Mouse (Mus musculus): ENCODE data around the gene Ung. TPM values are rescaled to one million over a fixed set of nuclear protein-coding genes. Genes with fewer than 3 reads are reported as not detected.

Gene Ung
- polyA plus RNA-seq, 1 experiment from 2014 or later: 20.4 TPM

DNA sequence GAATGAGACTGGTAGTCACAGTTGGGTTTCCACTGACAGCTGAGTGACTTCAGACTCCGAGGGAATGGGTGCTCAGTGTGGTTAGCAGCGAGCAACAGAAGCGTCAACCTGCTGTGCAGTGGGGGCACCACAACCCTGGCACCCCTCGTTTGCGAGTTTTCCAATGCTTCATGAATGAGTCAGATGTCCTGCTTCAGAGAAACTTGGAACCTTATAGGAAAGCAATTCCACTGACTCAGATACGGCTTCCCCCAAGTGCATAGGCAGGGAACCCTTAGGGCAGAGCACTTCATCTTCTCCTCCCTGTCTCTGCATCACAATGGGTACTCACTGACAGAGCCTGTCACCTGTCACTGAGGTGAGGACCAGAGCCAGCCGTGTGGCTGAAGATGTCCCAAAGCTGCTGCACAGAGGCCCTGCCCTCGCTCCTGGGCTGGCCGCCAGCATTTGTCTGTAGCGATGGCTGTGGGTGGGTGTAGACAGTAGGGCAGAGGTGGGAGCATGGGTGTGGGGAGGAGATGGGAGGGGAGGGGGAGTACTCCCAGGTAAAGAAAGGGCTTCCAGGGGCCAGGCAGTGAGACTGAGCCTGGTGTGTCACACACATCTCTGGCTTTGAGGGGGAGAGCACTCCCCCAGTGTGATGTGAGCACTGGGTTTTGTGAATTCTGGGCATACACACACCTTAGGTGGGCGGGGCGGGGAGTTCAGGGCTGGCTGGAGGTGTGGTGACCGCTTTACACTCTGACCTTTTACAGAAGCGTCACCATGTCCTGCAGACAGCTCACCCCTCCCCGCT is 7.5 kb downstream of the Ung start:
- ATAC-seq (ENCODE audit: low read depth) (no peak), DNase-seq (ENCODE audit: low spot score) (no peak)
- no peaks in the 10 kb centered on the region for H3K9me3 ChIP-seq (ENCODE audit: control insufficient read depth, low read length)
- no peak overlapping the region for H3K27ac ChIP-seq (replicated peaks; ENCODE audit: low read depth, low read length)
- no peak overlapping the region for H3K9ac ChIP-seq (ENCODE audit: low read depth, low read length)
- H3K4me2 ChIP-seq (ENCODE audit: low read depth, low read length): no peak overlapping the region
- WGBS: 93% methylated on average over 15 of the region's 15 CpGs
- no peaks in the 10 kb centered on the region for H3K4me1 ChIP-seq (ENCODE audit: control insufficient read depth, insufficient read depth, low read length)
- H3K4me3 ChIP-seq (ENCODE audit: low read depth, low read length): no peak overlapping the region
- H3K36me3 ChIP-seq (ENCODE audit: control insufficient read depth, insufficient read depth, low read length): peaks cover 20% of the 10 kb centered on the region; the same call in 1 of the 2 replicates
- no peaks in the 10 kb centered on the region for H3K27me3 ChIP-seq (replicated peaks; ENCODE audit: control insufficient read depth, insufficient read depth, low read length)

DNA sequence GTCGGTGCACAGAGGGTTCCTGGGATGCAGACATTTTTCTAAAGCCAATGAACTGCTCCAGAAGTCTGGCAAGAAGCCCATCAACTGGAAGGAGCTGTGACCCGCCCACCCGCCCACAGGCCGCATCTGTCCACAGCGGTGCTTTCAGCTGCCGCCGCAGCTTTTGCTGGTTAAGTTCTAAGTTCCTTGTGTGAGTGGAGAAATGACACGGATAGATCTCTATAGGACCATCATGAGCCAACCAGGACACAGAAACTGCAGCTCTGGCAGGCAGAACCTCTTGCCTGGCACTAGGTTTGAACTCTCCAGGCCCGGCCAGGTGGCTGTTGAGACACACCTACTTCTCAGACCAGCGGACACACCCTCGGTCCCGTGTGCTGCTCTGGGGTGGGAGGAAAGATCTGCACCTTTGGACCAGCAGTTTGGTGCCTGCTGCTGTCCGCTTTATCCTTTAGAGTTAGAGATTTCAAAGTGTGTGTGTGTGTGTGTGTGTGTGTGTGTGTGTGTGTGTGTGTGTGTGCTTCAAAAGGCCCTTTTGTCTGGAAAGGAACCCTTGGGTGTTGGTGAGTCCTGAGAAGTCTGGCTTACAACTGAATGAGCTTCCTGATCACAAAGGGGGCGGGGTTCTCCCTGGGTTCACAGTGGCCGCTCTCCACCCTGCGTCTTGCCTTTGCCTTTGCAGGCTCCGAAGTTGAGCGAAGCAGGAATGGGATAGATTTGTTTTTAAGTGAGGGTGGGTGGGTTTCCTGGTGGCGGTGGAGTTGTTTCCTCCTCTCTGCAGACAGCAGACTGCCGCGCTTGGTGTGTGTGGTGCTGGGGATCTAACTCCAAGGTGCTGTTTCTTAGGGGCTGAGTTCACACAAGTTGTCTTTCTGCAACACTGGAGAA is 8.3 kb downstream of the Ung start:
- Histone ChIP-seq H3K9me3 (ENCODE audit: control insufficient read depth, low read length) (no peaks in the 10 kb centered on the region), H3K36me3 (ENCODE audit: control insufficient read depth, insufficient read depth, low read length) (peaks cover 19% of the 10 kb centered on the region; the same call in 1 of the 2 replicates), H3K9ac (ENCODE audit: low read depth, low read length) (no peak overlapping the region), H3K4me2 (ENCODE audit: low read depth, low read length) (no peak overlapping the region), H3K27me3 (replicated peaks; ENCODE audit: control insufficient read depth, insufficient read depth, low read length) (no peaks in the 10 kb centered on the region), H3K27ac (replicated peaks; ENCODE audit: low read depth, low read length) (peak overlapping the region; percentile 33; the same call in 1 of the 2 replicates), H3K4me3 (ENCODE audit: low read depth, low read length) (no peak overlapping the region), H3K4me1 (ENCODE audit: control insufficient read depth, insufficient read depth, low read length) (no peaks in the 10 kb centered on the region)
- DNase-seq (ENCODE audit: low spot score) (peak; percentile 45), ATAC-seq (ENCODE audit: low read depth) (no peak)
- 73% methylated on average over 21 of the region's 21 CpGs for WGBS

DNA sequence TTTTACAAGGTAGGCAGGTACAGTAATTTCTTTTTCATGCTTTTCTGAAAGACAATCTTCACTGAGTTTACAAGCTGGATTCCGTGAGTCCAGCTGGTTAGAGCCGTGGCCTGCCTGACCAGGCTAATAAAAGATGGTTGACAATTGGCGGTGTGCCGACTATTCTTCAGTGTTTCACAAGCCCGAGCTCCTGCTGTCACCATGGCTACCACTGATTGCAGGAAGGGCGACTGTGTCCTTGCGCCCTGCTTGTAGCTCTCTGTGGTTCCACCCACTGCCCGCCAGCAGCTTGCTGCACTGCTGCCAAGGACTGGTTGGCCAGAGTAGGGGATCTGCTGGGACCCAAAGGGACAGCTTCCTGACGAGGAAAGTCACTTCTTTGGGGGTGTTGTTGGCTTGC is 9.0 kb downstream of the Ung start:
- Histone ChIP-seq H3K9ac (ENCODE audit: low read depth, low read length) (no peak overlapping the region), H3K9me3 (ENCODE audit: control insufficient read depth, low read length) (no peaks in the 10 kb centered on the region), H3K27ac (replicated peaks; ENCODE audit: low read depth, low read length) (no peak overlapping the region; the same call in 1 of the 2 replicates), H3K4me3 (ENCODE audit: low read depth, low read length) (no peak overlapping the region), H3K36me3 (ENCODE audit: control insufficient read depth, insufficient read depth, low read length) (peaks cover 13% of the 10 kb centered on the region; the same call in 1 of the 2 replicates), H3K4me2 (ENCODE audit: low read depth, low read length) (no peak overlapping the region), H3K27me3 (replicated peaks; ENCODE audit: control insufficient read depth, insufficient read depth, low read length) (no peaks in the 10 kb centered on the region), H3K4me1 (ENCODE audit: control insufficient read depth, insufficient read depth, low read length) (no peaks in the 10 kb centered on the region)
- ATAC-seq (ENCODE audit: low read depth) (peak; percentile 16; the same call in 1 of the 2 replicates), DNase-seq (ENCODE audit: low spot score) (peak; percentile 79)
- WGBS: 65% methylated on average over 9 of the region's 9 CpGs

DNA sequence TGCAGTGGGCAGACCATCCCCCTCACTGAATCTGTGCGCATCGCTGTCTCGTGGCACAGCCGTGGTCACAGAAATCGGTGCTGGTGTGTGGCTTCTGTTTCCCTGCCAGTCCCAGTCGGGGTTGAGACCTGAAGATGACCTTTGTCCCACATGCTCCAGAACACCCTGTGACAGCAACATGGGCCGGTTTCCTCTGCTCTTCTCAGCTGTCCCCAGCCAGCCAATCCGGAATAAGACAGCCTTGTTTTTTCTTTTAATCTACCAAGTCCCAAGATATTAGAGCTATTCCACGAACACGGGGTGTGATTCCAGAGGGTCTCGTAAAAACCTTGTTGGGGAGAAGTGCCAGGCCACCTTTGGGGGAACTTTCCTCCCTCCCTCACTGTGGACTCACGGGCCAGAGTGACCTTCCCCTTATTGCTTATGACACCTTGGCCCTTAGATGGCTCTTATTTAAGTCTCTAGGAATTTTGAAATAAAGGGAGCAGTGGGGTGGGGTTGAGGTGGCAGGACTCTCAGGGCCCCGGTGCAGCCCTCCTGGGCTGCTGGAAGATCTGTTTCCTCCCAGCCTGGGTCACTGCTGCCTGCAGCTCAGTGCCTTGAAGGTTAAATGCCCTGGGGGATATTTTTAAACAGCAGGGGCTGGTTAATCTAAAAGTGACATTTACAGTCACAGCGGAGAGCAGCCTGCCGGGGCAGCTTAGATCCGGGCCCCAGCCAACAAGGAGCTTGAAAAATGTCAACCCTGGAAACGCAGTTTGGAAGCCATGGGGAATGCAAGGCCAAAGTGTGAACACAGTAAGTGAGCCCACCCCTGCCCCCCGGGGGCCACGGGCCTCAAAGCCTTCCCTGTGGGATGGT is 16.1 kb downstream of the Ung start, which contains the start of gene Acacb:
Acacb (plus strand) TSS at position 508 of the 861 bp plus-strand sequence.
- ATAC-seq (ENCODE audit: low read depth) (no peak), DNase-seq (ENCODE audit: low spot score) (no peak)
- Histone ChIP-seq H3K4me1 (ENCODE audit: control insufficient read depth, insufficient read depth, low read length) (no peaks in the 10 kb centered on the region), H3K4me2 (ENCODE audit: low read depth, low read length) (no peak within 1 kb of the TSS), H3K4me3 (ENCODE audit: low read depth, low read length) (no peak within 1 kb of the TSS), H3K9ac (ENCODE audit: low read depth, low read length) (no peak within 1 kb of the TSS), H3K9me3 (ENCODE audit: control insufficient read depth, low read length) (no peaks in the 10 kb centered on the region), H3K27me3 (replicated peaks; ENCODE audit: control insufficient read depth, insufficient read depth, low read length) (no peaks in the 10 kb centered on the region), H3K36me3 (ENCODE audit: control insufficient read depth, insufficient read depth, low read length) (no peaks in the 10 kb centered on the region), H3K27ac (replicated peaks; ENCODE audit: low read depth, low read length) (no peak within 1 kb of the TSS)
- 32% methylated on average over 19 of the region's 19 CpGs for WGBS

DNA sequence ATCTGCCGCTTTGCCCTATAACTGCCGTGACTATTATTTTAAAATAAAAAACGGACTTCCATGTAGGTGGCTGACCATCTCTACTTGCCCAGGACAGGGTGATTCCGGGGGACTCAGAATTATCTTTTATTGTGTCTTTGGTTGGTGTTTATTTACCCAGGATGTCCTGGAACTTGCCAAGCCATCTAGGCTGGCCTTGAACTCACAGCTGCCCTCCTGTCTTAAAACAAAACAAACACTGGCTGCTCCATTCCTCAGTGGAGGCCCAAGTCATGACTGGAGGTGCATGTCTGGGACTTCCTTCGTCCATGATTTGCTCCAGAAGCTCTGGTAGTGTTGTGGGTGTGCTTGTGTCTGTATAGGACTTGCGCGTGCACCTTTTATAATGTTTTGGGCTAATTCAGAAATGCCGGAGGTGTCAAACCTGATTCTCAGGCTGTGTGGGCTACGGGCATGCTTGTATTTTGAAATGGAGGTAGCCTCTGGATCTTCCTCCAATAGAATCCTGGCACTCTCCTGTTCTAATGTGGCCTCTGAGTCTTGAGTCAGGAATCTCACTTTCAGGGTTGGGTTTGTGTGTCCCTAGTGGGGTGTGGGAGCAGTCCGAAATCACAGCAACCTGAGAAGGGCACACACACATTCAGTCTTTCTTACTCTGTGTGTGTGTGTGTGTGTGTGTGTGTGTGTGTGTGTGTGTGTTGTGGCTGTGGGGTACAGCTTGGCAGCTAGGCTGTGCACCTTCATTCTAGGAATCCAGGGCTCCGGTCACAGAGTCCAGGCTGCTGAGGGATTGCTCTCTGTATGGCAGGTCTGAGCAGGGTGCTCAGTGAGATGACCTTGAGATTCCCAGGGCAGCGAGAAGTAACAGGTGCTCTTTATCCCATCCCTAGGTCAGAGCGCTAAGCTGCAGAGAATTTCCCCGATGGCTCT is 17.1 kb downstream of the Ung start:
- H3K36me3 ChIP-seq (ENCODE audit: control insufficient read depth, insufficient read depth, low read length): no peaks in the 10 kb centered on the region
- no peak overlapping the region for H3K27ac ChIP-seq (replicated peaks; ENCODE audit: low read depth, low read length)

DNA sequence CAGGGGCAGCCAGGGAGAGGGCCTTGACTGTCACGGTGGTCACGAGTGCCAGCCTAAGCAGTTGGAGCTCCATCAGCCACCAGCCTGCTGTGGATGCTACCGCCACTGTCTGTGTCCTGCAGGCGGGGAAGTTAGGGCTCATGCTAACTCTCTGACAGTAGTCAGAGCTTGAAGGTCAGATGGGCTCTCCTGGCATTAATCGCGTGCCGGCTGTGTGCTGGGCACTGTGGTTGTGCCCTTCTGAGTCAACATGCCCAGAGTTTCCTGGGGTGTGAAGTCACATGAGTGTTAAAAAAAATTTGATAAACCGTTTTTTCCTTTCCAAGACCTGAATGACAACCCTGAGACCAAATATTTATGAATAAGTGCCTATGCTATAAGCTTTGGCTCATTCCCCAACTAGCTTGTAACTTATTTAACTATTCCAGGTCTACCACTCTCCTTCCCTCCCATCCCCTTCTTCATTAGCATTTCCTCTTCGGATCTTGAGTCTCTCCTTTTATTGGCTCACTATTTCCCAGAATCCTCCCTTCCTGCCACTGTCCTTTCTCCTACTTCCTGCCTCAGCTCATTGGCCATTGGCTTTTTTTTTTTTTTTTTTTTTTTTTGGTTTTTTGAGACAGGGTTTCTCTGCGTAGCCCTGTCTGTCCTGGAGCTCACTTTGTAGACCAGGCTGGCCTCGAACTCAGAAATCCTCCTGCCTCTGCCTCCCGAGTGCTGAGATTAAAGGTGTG is 22.3 kb downstream of the Ung start:
- no peaks in the 10 kb centered on the region for H3K9me3 ChIP-seq (ENCODE audit: control insufficient read depth, low read length)
- no peak overlapping the region for H3K4me3 ChIP-seq (ENCODE audit: low read depth, low read length)
- H3K4me2 ChIP-seq (ENCODE audit: low read depth, low read length): no peak overlapping the region
- H3K4me1 ChIP-seq (ENCODE audit: control insufficient read depth, insufficient read depth, low read length): no peaks in the 10 kb centered on the region
- no peak for ATAC-seq (ENCODE audit: low read depth)
- no peaks in the 10 kb centered on the region for H3K36me3 ChIP-seq (ENCODE audit: control insufficient read depth, insufficient read depth, low read length)
- no peaks in the 10 kb centered on the region for H3K27me3 ChIP-seq (replicated peaks; ENCODE audit: control insufficient read depth, insufficient read depth, low read length)
- WGBS: 85% methylated on average over 12 of the region's 12 CpGs
- no peak overlapping the region for H3K27ac ChIP-seq (replicated peaks; ENCODE audit: low read depth, low read length)
- no peak overlapping the region for H3K9ac ChIP-seq (ENCODE audit: low read depth, low read length)
- DNase-seq (ENCODE audit: low spot score): no peak

More for the DNA sequence above, 17.1 kb downstream of the Ung start:
- no peaks in the 10 kb centered on the region for H3K9me3 ChIP-seq (ENCODE audit: control insufficient read depth, low read length)
- no peak for DNase-seq (ENCODE audit: low spot score)
- H3K9ac ChIP-seq (ENCODE audit: low read depth, low read length): no peak overlapping the region
- H3K4me2 ChIP-seq (ENCODE audit: low read depth, low read length): no peak overlapping the region
- H3K4me3 ChIP-seq (ENCODE audit: low read depth, low read length): no peak overlapping the region
- H3K27me3 ChIP-seq (replicated peaks; ENCODE audit: control insufficient read depth, insufficient read depth, low read length): no peaks in the 10 kb centered on the region
- H3K4me1 ChIP-seq (ENCODE audit: control insufficient read depth, insufficient read depth, low read length): no peaks in the 10 kb centered on the region
- ATAC-seq (ENCODE audit: low read depth): no peak
- 80% methylated on average over 14 of the region's 14 CpGs for WGBS

DNA sequence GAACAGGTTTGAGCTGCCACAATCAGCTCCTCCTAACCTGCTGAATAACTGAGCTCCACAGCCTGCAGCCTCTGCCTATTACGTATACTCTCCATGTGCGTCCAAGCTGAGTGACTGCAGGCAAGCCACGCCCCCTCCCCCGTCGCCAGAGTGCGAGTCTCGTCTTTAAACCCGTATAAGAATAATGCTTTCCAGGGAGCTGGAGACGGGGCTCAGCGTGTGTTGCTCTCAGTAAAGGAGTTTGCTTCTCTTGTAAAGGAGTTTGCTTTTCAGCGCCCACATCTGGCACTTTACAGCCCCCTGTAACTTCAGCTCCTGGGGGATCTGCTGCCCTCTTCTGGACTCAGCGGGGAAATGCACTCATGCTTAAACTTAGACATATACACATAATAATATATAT is 23.3 kb downstream of the Ung start:
- H3K4me2 ChIP-seq (ENCODE audit: low read depth, low read length): peak overlapping the region; percentile 33
- no peak overlapping the region for H3K9ac ChIP-seq (ENCODE audit: low read depth, low read length)
- no peaks in the 10 kb centered on the region for H3K4me1 ChIP-seq (ENCODE audit: control insufficient read depth, insufficient read depth, low read length)
- H3K27ac ChIP-seq (replicated peaks; ENCODE audit: low read depth, low read length): no peak overlapping the region
- DNase-seq (ENCODE audit: low spot score) (peak; percentile 50), ATAC-seq (ENCODE audit: low read depth) (0 out of 2 replicates have a peak, but pooled peaks have one; percentile 58)
- WGBS: 7% methylated on average over 12 of the region's 12 CpGs
- no peaks in the 10 kb centered on the region for H3K27me3 ChIP-seq (replicated peaks; ENCODE audit: control insufficient read depth, insufficient read depth, low read length)
- H3K4me3 ChIP-seq (ENCODE audit: low read depth, low read length): peak overlapping the region; percentile 24
- no peaks in the 10 kb centered on the region for H3K9me3 ChIP-seq (ENCODE audit: control insufficient read depth, low read length)
- no peaks in the 10 kb centered on the region for H3K36me3 ChIP-seq (ENCODE audit: control insufficient read depth, insufficient read depth, low read length)

All from embryonic facial prominence, embryonic 14.5 days (tissue).